Mouse (Mus musculus): ENCODE results near the gene Cidec. TPM values are rescaled to one million over a fixed set of nuclear protein-coding genes. Genes with fewer than 3 reads are reported as not detected.

The Cidec gene
- total RNA-seq, 2 experiments from 2014 or later = 5.6 to 9.0 TPM

- DNase-seq (ENCODE audit: low spot score) = no peak
- intact Hi-C loops (cut with DNase I) = loop anchor here (5.0 kb wide), 1 partner anchor 147 kb away; the partner anchor contains the start of gene Mtmr14
These were observed 51.1 kb downstream of the Cidec start for GRCm38 (mm10) chr6:113384351-113384927.

- intact Hi-C loops (cut with DNase I) = loop anchor here (5.0 kb wide), 1 partner anchor 143 kb away; the partner anchor contains the start of gene Mtmr14
- no peak for DNase-seq (ENCODE audit: low spot score)
These were observed 55.1 kb downstream of the Cidec start for GRCm38 (mm10) chr6:113380480-113380879.

- intact Hi-C loops (cut with DNase I) = loop anchor here (5.0 kb wide), 1 partner anchor 37 kb away; the partner anchor contains the start of gene Camk1
- DNase-seq (ENCODE audit: low spot score) = no peak
These were observed 56.3 kb downstream of the Cidec start for GRCm38 (mm10) chr6:113379246-113379645.

- peak; percentile 86 for DNase-seq (ENCODE audit: low spot score)
- intact Hi-C loops (cut with DNase I) = loop anchor here (5.0 kb wide), 1 partner anchor 35 kb away; the partner anchor contains the start of gene Camk1
These were observed 57.8 kb downstream of the Cidec start, which contains the start of the genes Tada3 and Arpc4 for GRCm38 (mm10) chr6:113377496-113378385. Tada3 (minus strand) TSS chr6:113377883. Arpc4 (plus strand) TSS chr6:113378115.

- intact Hi-C loops (cut with DNase I) = loop anchor here (5.0 kb wide), 1 partner anchor 35 kb away; the partner anchor contains the start of gene Camk1
- DNase-seq (ENCODE audit: low spot score) = no peak
These were observed 58.4 kb downstream of the Cidec start for GRCm38 (mm10) chr6:113377172-113377495.

Small RNAs within 50 kb of the gene (microRNA-seq; reads per million reads assigned to microRNA genes)
- gene Gm24387 = not detected

Other genes starting within 250 kb of the Cidec start
- under 1 TPM; 0.29 to 0.34 TPM for gene Lhfpl4, start 240.4 kb downstream of the Cidec start, total RNA-seq (2021)
- gene Mtmr14, start 197.9 kb downstream of the Cidec start, total RNA-seq (2021) = 10 to 100 TPM; 13.1 to 15.4 TPM
- not detected for gene Cpne9, start 153.5 kb downstream of the Cidec start, total RNA-seq (2021)
- 10 to 100 TPM; 12.7 to 15.8 TPM for gene Brpf1, start 128.6 kb downstream of the Cidec start, total RNA-seq (2021)
- 1 to 10 TPM; 4.4 to 4.8 TPM for gene Ogg1, start 108.8 kb downstream of the Cidec start, total RNA-seq (2021)
- 10 to 100 TPM; 65.9 to 68.5 TPM for gene Camk1, start 91.8 kb downstream of the Cidec start, total RNA-seq (2021)
- 10 to 100 TPM; 21.2 to 24.4 TPM for gene Tada3, start 57.9 kb downstream of the Cidec start, total RNA-seq (2021)
- gene Arpc4, start 57.6 kb downstream of the Cidec start, total RNA-seq (2021) = 10 to 100 TPM; 66.4 to 74.2 TPM
- 1 to 10 TPM; 1.0 to 1.4 TPM for gene Ttll3, start 46.5 kb downstream of the Cidec start, total RNA-seq (2021)
- 10 to 100 TPM; 10.3 to 11.5 TPM for gene Rpusd3, start 16.4 kb downstream of the Cidec start, total RNA-seq (2021)
- gene Jagn1, start 6.8 kb upstream of the Cidec start, total RNA-seq (2021) = 10 to 100 TPM; 22.2 TPM
- 1 to 10 TPM in 1 of 2 experiments, under 1 TPM in 1; 0.78 to 1.1 TPM for gene Il17re, start 22.7 kb upstream of the Cidec start, total RNA-seq (2021)
- gene Il17rc, start 35.7 kb upstream of the Cidec start, total RNA-seq (2021) = 10 to 100 TPM in 1 of 2 experiments, 1 to 10 TPM in 1; 8.2 to 10.0 TPM
- 10 to 100 TPM; 52.2 to 55.6 TPM for gene Creld1, start 47.5 kb upstream of the Cidec start, total RNA-seq (2021)
- not detected for gene Prrt3, start 66.2 kb upstream of the Cidec start, total RNA-seq (2021)
- gene Emc3, start 95.9 kb upstream of the Cidec start, total RNA-seq (2021) = 10 to 100 TPM; 57.4 to 60.9 TPM
- under 1 TPM; 0.26 to 0.53 TPM for gene Fancd2, start 95.9 kb upstream of the Cidec start, total RNA-seq (2021)
- not detected for gene Fancd2os, start 165.0 kb upstream of the Cidec start, total RNA-seq (2021)
- gene Brk1, start 169.0 kb upstream of the Cidec start, total RNA-seq (2021) = 10 to 100 TPM; 70.0 to 70.9 TPM
- gene Vhl, start 188.2 kb upstream of the Cidec start, total RNA-seq (2021) = 10 to 100 TPM; 10.7 to 11.7 TPM
- gene Irak2, start 202.7 kb upstream of the Cidec start, total RNA-seq (2021) = 10 to 100 TPM in 1 of 2 experiments, 1 to 10 TPM in 1; 9.7 to 10.6 TPM